Comparison of ENCODE assay signal across 25 mouse cellular contexts in genomic region chr8:108581557-108581956, GRCm38 (mm10).
DNase-seq lines count a peak whose midpoint lies in the region; ATAC-seq and TF ChIP-seq lines count a peak whose summit lies in the region.
"Had no signal": no experiment of that assay in that cellular context is flagged by ENCODE, and none has a peak within 500 bp of the region (broad histone marks: within the 10 kb centered on the region; RNA-seq: fewer than 3 reads in every experiment).

No protein-coding gene starts in this region.

- peak; percentile 77 to 85 for TF ChIP-seq EP300 in MEL (IDR thresholded peaks at IDR 0.05; ENCODE audit: low read depth in 1 of 2, low read length in 2 of 2)

- WGBS in liver, embryonic 15.5 days (ENCODE audit: insufficient replicate concordance), result 23% methylated on average over 6 of the region's 6 CpGs
- WGBS in midbrain, embryonic 10.5 days, result 76% methylated on average over 6 of the region's 6 CpGs

- H3K4me2 ChIP-seq in liver, embryonic 15.5 days, result 0 out of 2 replicates have a peak overlapping the region, but pooled peaks have one; percentile 1
- H3K4me2 ChIP-seq: forebrain, embryonic 13.5 days; heart, embryonic 12.5 days; heart, embryonic 15.5 days; hindbrain, embryonic 14.5 days had no signal

- H3K27me3 ChIP-seq in MEL (ENCODE audit: control insufficient read depth in 1 of 2, insufficient read depth in 2 of 2, low read length in 2 of 2), result no peaks in the 10 kb centered on the region
- no peaks in the 10 kb centered on the region for H3K27me3 ChIP-seq in liver, embryonic 15.5 days
- H3K27me3 ChIP-seq in midbrain, embryonic 10.5 days (ENCODE audit: low read depth, poor library complexity, severe bottlenecking), result peaks cover 23% of the 10 kb centered on the region; the same call in 1 of the 2 replicates
- H3K27me3 ChIP-seq: heart, embryonic 12.5 days; heart, embryonic 15.5 days had no signal

- no peak for TF ChIP-seq POLR2A in MEL (IDR thresholded peaks at IDR 0.05; ENCODE audit: control insufficient read depth in 1 of 2, insufficient read depth in 1 of 2, low read depth in 1 of 2, low read length in 2 of 2, poor library complexity in 1 of 2)

- peak; percentile 9 for DNase-seq in heart, adult 11 months
- DNase-seq in heart, adult 18-20 months, result no peak
- peak; percentile 53 for DNase-seq in MEL (ENCODE audit: low read depth, low spot score)
- no peak for DNase-seq in midbrain, embryonic 10.5 days (ENCODE audit: low spot score)
- DNase-seq in right cerebral cortex, postnatal 4 days, result no peak
- DNase-seq: adrenal gland, adult 2 months; adrenal gland, postnatal 14 days; cerebellum, adult 11-12 months; cerebellum, adult 9-10 months; cerebellum, postnatal 14 days; gastrocnemius, postnatal 10 days; gastrocnemius, postnatal 36 days; heart, postnatal 10 days; heart, postnatal 36 days had no signal

- no peaks in the 10 kb centered on the region for H3K79me2 ChIP-seq in MEL (ENCODE audit: control insufficient read depth, insufficient read depth, low read length, poor library complexity)

- no peak for TF ChIP-seq CTCF in MEL (IDR thresholded peaks at IDR 0.05 in 2 of 3, conservative IDR thresholded peaks at IDR 0.05 in 1 of 3; ENCODE audit: control insufficient read depth in 1 of 3, insufficient read depth in 1 of 3, low read depth in 2 of 3, low read length in 3 of 3, poor library complexity in 1 of 3, severe bottlenecking in 1 of 3)

- H3K9ac ChIP-seq in MEL (ENCODE audit: control insufficient read depth, low read depth, low read length, poor library complexity, severe bottlenecking), result peak overlapping the region; percentile 41
- H3K9ac ChIP-seq in liver, embryonic 15.5 days, result no peak overlapping the region
- H3K9ac ChIP-seq: forebrain, embryonic 13.5 days; heart, embryonic 12.5 days; heart, embryonic 15.5 days; hindbrain, embryonic 14.5 days had no signal

- peak overlapping the region; percentile 28 to 33 for H3K4me3 ChIP-seq in MEL (ENCODE audit: control insufficient read depth in 1 of 2, insufficient read depth in 1 of 2, low read depth in 2 of 2, low read length in 2 of 2)
- no peak overlapping the region for H3K4me3 ChIP-seq in liver, embryonic 15.5 days (replicated peaks)
- H3K4me3 ChIP-seq in midbrain, embryonic 10.5 days, result no peak overlapping the region
- H3K4me3 ChIP-seq: forebrain, embryonic 10.5 days; forebrain, embryonic 13.5 days; heart, embryonic 12.5 days; heart, embryonic 15.5 days; hindbrain, embryonic 10.5 days had no signal

- H3K36me3 ChIP-seq in MEL (ENCODE audit: control insufficient read depth in 1 of 2, insufficient read depth in 2 of 2, low read length in 2 of 2), result peaks cover 0 to 30% of the 10 kb centered on the region in 2 experiments; a peak in 2 of 4 replicates
- H3K36me3 ChIP-seq in liver, embryonic 15.5 days (replicated peaks), result no peaks in the 10 kb centered on the region
- H3K36me3 ChIP-seq in midbrain, embryonic 10.5 days, result no peaks in the 10 kb centered on the region
- H3K36me3 ChIP-seq: forebrain, embryonic 10.5 days; heart, embryonic 12.5 days; heart, embryonic 15.5 days; hindbrain, embryonic 10.5 days had no signal

- no peak for ATAC-seq in liver, embryonic 15.5 days (ENCODE audit: insufficient read depth)
- ATAC-seq: forebrain, embryonic 13.5 days; forebrain, embryonic 16.5 days; hindbrain, postnatal 0 days; inflammation-experienced regulatory T-cells, adult 6 months; Patski had no signal

- H3K9me3 ChIP-seq in MEL (replicated peaks; ENCODE audit: insufficient read depth, low read length), result no peaks in the 10 kb centered on the region
- no peaks in the 10 kb centered on the region for H3K9me3 ChIP-seq in liver, embryonic 15.5 days (replicated peaks)
- H3K9me3 ChIP-seq in midbrain, embryonic 10.5 days (replicated peaks), result no peaks in the 10 kb centered on the region
- H3K9me3 ChIP-seq: forebrain, embryonic 10.5 days; forebrain, embryonic 13.5 days; heart, embryonic 15.5 days; hindbrain, embryonic 10.5 days had no signal

- H3K27ac ChIP-seq in MEL (ENCODE audit: control insufficient read depth, low read depth, low read length), result peak overlapping the region; percentile 92
- no peak overlapping the region for H3K27ac ChIP-seq in liver, embryonic 15.5 days (replicated peaks)
- no peak overlapping the region for H3K27ac ChIP-seq in midbrain, embryonic 10.5 days (replicated peaks)
- H3K27ac ChIP-seq: forebrain, embryonic 10.5 days; forebrain, embryonic 13.5 days; heart, embryonic 15.5 days; hindbrain, embryonic 10.5 days; hindbrain, embryonic 14.5 days; hindbrain, postnatal 0 days had no signal

- peaks cover 20 to 32% of the 10 kb centered on the region in 2 experiments for H3K4me1 ChIP-seq in MEL (ENCODE audit: control insufficient read depth in 1 of 2, insufficient read depth in 2 of 2, low read length in 2 of 2)
- H3K4me1 ChIP-seq in liver, embryonic 15.5 days (replicated peaks), result peaks cover 8% of the 10 kb centered on the region
- peaks cover 29% of the 10 kb centered on the region for H3K4me1 ChIP-seq in midbrain, embryonic 10.5 days
- H3K4me1 ChIP-seq: heart, embryonic 15.5 days had no signal

- TF ChIP-seq RAD21 in MEL (IDR thresholded peaks at IDR 0.05; ENCODE audit: low read depth, low read length), result no peak

TF ChIP-seq in MEL, 35 proteins besides CTCF, POLR2A, EP300 and RAD21:
- TF ChIP-seq SIN3A (IDR thresholded peaks at IDR 0.05; ENCODE audit: low read length) (peak; percentile 44; the same call in 1 of the 2 replicates), MAFK (IDR thresholded peaks at IDR 0.05; ENCODE audit: borderline replicate concordance, low read depth, low read length) (peak; percentile 52; the same call in 1 of the 2 replicates), HCFC1 (IDR thresholded peaks at IDR 0.05; ENCODE audit: low read depth, low read length) (peak; percentile 43; the same call in 1 of the 2 replicates), ETS1 (IDR thresholded peaks at IDR 0.05; ENCODE audit: low read depth, low read length) (peak; percentile 79), NRF1 (IDR thresholded peaks at IDR 0.05; ENCODE audit: insufficient read depth, low read depth, low read length, poor library complexity, severe bottlenecking) (no peak), MYB (IDR thresholded peaks at IDR 0.05; ENCODE audit: low read depth, low read length) (peak; percentile 51), MAZ (IDR thresholded peaks at IDR 0.05; ENCODE audit: low read depth, low read length) (no peak; the same call in 1 of the 2 replicates), USF2 (IDR thresholded peaks at IDR 0.05; ENCODE audit: borderline replicate concordance in 1 of 2, insufficient read depth in 1 of 2, low read depth in 1 of 2, low read length in 2 of 2) (no peak), RCOR1 (IDR thresholded peaks at IDR 0.05; ENCODE audit: low read depth, low read length) (peak; percentile 62; the same call in 1 of the 2 replicates), BHLHE40 (IDR thresholded peaks at IDR 0.05; ENCODE audit: borderline replicate concordance, low read depth, low read length) (no peak), CHD2 (IDR thresholded peaks at IDR 0.05; ENCODE audit: low read length) (no peak), UBTF (IDR thresholded peaks at IDR 0.05; ENCODE audit: borderline replicate concordance, insufficient read depth, low read depth, low read length) (no peak), MXI1 (IDR thresholded peaks at IDR 0.05; ENCODE audit: low read depth, low read length) (no peak), GABPA (IDR thresholded peaks at IDR 0.05; ENCODE audit: low read depth, low read length) (no peak), MEF2A (IDR thresholded peaks at IDR 0.05; ENCODE audit: extremely low read depth, insufficient replicate concordance, low read depth, low read length, poor library complexity, severe bottlenecking) (no peak), ZC3H11A (IDR thresholded peaks at IDR 0.05; ENCODE audit: low read depth, low read length) (no peak; the same call in 1 of the 2 replicates), TCF12 (IDR thresholded peaks at IDR 0.05; ENCODE audit: low read depth, low read length) (peak; percentile 76), MAX (IDR thresholded peaks at IDR 0.05; ENCODE audit: low read length) (0 out of 2 replicates have a peak, but pooled peaks have one; percentile 12), SMC3 (IDR thresholded peaks at IDR 0.05; ENCODE audit: low read depth, low read length) (no peak), JUND (IDR thresholded peaks at IDR 0.05; ENCODE audit: low read depth, low read length) (no peak), POLR2AphosphoS2 (IDR thresholded peaks at IDR 0.05; ENCODE audit: low read length) (no peak), MYC (IDR thresholded peaks at IDR 0.05; ENCODE audit: low read depth, low read length) (no peak; the same call in 1 of the 2 replicates), TAL1 (IDR thresholded peaks at IDR 0.05; ENCODE audit: low read length) (no peak), KAT2A (conservative IDR thresholded peaks at IDR 0.05; ENCODE audit: low read depth, low read length) (no peak), POLR2AphosphoS5 (IDR thresholded peaks at IDR 0.05; ENCODE audit: borderline replicate concordance, low read depth, low read length) (no peak), ZNF384 (IDR thresholded peaks at IDR 0.05; ENCODE audit: low read depth, low read length) (peak; percentile 95), E2F4 (IDR thresholded peaks at IDR 0.05; ENCODE audit: borderline replicate concordance, low read depth, low read length) (no peak), ZKSCAN1 (IDR thresholded peaks at IDR 0.05; ENCODE audit: low read depth, low read length) (peak; percentile 58; the same call in 1 of the 2 replicates), GATA1 (IDR thresholded peaks at IDR 0.05; ENCODE audit: low read depth, low read length) (peak; percentile 77), USF1 (IDR thresholded peaks at IDR 0.05; ENCODE audit: low read depth, low read length) (no peak), TBP (IDR thresholded peaks at IDR 0.05; ENCODE audit: low read depth, low read length) (no peak), CHD1 (IDR thresholded peaks at IDR 0.05; ENCODE audit: low read depth, low read length) (no peak), NELFE (IDR thresholded peaks at IDR 0.05; ENCODE audit: low read depth, low read length) (0 out of 2 replicates have a peak, but pooled peaks have one; percentile 22), ELF1 (IDR thresholded peaks at IDR 0.05; ENCODE audit: low read depth, low read length) (0 out of 2 replicates have a peak, but pooled peaks have one; percentile 33), ZMIZ1 (IDR thresholded peaks at IDR 0.05; ENCODE audit: low read depth, low read length) (no peak)

Comparison
In these comparisons a context has a peak if more than half of its experiments do, and no peak if none do; other contexts are left out.
1. DNase-seq: peak in heart, adult 11 months (single experiment) and MEL (single experiment); none in heart, adult 18-20 months (0 of 2), midbrain, embryonic 10.5 days (single experiment) and right cerebral cortex, postnatal 4 days (single experiment).
2. H3K4me3 ChIP-seq: peak in MEL (2 of 2); none in liver, embryonic 15.5 days (single experiment) and midbrain, embryonic 10.5 days (single experiment).